Mouse (Mus musculus): ENCODE results near the gene Gnptab. TPM values are rescaled to one million over a fixed set of nuclear protein-coding genes. Genes with fewer than 3 reads are reported as not detected.

Gene Gnptab
- polyA plus RNA-seq (2015; fragmentation: Nextera tagmentation; extraction: Ambion mirVana) = 4.0 and 5.3 TPM in 2 replicates

- Histone ChIP-seq H3K36me3 (no peaks in the 10 kb centered on the region), H3K4me1 (replicated peaks) (peaks cover 46% of the 10 kb centered on the region), H3K27me3 (no peaks in the 10 kb centered on the region), H3K9me3 (replicated peaks) (no peaks in the 10 kb centered on the region), H3K4me3 (replicated peaks) (peak within 1 kb of the TSS; percentile 79), H3K9ac (peak within 1 kb of the TSS; percentile 82), H3K27ac (peak within 1 kb of the TSS; percentile 76), H3K4me2 (peak within 1 kb of the TSS; percentile 96)
- DNase-seq (peak; percentile 80), ATAC-seq (ENCODE audit: low read depth) (peak; percentile 88)
- whole genome bisulfite sequencing (ENCODE audit: insufficient replicate concordance) = under 1% methylated on average over 74 of the region's 87 CpGs
Measured at GRCm38 (mm10) chr10:88379013-88379885, at the start of gene Gnptab, which contains the start of gene Dram1. Gnptab (plus strand) TSS chr10:88379132. Dram1 (minus strand) TSS chr10:88379080.

DNA sequence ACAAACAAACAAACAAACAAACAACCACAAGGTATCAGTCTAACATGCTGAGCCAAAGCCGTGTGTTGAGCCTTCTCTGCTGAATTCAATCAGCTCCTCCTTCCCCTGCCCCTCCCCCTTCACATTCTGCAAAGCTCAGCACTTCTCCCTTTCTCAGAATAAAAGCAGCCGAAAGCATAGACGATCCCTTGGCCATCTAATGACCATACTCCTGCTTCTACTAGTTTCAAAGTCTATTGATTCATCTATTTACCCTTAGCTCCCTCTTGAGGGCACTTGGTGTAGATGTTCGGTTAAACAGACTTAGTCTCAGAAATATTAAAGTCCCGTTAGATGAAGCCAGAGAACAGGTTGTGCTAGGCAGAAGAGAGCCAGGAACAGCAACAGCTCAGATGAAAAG, 48.2 kb upstream of the Gnptab start:
- H3K27me3 ChIP-seq = no peaks in the 10 kb centered on the region
- no peak for DNase-seq
- H3K36me3 ChIP-seq = no peaks in the 10 kb centered on the region
- H3K4me2 ChIP-seq = no peak overlapping the region
- H3K9ac ChIP-seq = no peak overlapping the region
- no peak overlapping the region for H3K27ac ChIP-seq
- no peaks in the 10 kb centered on the region for H3K4me1 ChIP-seq (replicated peaks)
- ATAC-seq (ENCODE audit: low read depth) = no peak
- no peak overlapping the region for H3K4me3 ChIP-seq (replicated peaks)
- WGBS (ENCODE audit: insufficient replicate concordance) = 24% methylated on average over 5 of the region's 5 CpGs
- H3K9me3 ChIP-seq (replicated peaks) = no peaks in the 10 kb centered on the region

GRCm38 (mm10) chr10:88340660-88341059, 38.3 kb upstream of the Gnptab start:
- no peak for ATAC-seq (ENCODE audit: low read depth)
- DNase-seq = no peak
- Histone ChIP-seq H3K4me2 (no peak overlapping the region), H3K4me1 (replicated peaks) (no peaks in the 10 kb centered on the region), H3K4me3 (replicated peaks) (no peak overlapping the region), H3K9ac (no peak overlapping the region), H3K9me3 (replicated peaks) (no peaks in the 10 kb centered on the region), H3K27me3 (no peaks in the 10 kb centered on the region), H3K36me3 (no peaks in the 10 kb centered on the region), H3K27ac (no peak overlapping the region)
- WGBS (ENCODE audit: insufficient replicate concordance) = 67% methylated on average over 9 of the region's 9 CpGs

DNA sequence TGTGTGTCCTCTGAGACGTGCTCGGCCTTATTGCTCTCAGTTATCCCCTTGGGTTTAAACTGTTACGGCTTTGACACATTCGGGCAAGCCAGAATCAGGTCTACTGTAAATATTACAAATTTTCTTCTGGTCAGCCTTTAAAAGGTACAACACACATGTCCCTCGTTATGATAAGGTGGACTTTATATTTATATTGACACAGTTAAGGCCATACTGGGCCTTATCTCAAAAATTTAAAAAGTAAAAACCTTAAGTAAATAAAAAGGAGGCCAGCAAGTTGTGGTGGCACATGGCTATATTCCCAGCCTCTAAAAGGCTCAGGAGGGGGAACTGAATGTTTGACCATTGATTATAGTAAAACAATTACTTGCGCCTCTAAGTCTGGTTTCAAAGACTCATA, 37.6 kb upstream of the Gnptab start:
- H3K4me3 ChIP-seq (replicated peaks) = no peak overlapping the region

DNA sequence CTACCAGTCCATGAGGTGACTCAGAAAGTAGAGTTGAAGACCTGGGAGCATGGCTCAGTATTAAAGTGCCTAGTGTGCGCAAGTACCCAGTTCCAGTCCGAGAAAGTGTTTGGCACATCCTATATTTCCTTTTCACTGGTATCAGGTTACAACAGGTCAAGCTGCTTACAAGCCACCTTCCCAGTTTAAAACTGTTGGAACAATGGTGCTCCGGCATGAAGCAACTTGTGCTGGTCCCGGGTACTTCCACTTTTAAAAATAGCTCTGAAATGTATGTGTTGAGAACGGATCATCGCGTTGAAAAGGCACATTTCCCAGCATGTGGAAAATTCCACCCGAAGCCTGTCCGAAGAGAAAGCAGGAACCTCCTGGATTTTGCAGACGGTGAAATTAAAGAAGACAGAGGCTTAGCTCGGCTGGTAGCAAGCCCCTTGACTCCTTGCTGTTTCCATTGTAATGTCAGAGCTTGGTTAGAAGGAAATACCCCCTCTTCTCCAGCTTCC, 33.0 kb upstream of the Gnptab start:
- Histone ChIP-seq H3K4me1 (replicated peaks) (no peaks in the 10 kb centered on the region), H3K4me3 (replicated peaks) (no peak overlapping the region), H3K4me2 (no peak overlapping the region), H3K36me3 (no peaks in the 10 kb centered on the region), H3K9ac (no peak overlapping the region), H3K27ac (no peak overlapping the region), H3K27me3 (no peaks in the 10 kb centered on the region), H3K9me3 (replicated peaks) (no peaks in the 10 kb centered on the region)
- no peak for DNase-seq
- 31% methylated on average over 11 of the region's 11 CpGs for WGBS (ENCODE audit: insufficient replicate concordance)
- no peak for ATAC-seq (ENCODE audit: low read depth)

More for the DNA sequence above, 37.6 kb upstream of the Gnptab start:
- H3K9ac ChIP-seq = no peak overlapping the region
- DNase-seq (no peak), ATAC-seq (ENCODE audit: low read depth) (no peak)
- no peaks in the 10 kb centered on the region for H3K9me3 ChIP-seq (replicated peaks)
- no peak overlapping the region for H3K4me2 ChIP-seq
- H3K27me3 ChIP-seq = no peaks in the 10 kb centered on the region
- H3K27ac ChIP-seq = no peak overlapping the region
- no peaks in the 10 kb centered on the region for H3K4me1 ChIP-seq (replicated peaks)
- H3K36me3 ChIP-seq = no peaks in the 10 kb centered on the region
- 68% methylated on average over 6 of the region's 6 CpGs for WGBS (ENCODE audit: insufficient replicate concordance)

- Histone ChIP-seq H3K4me2 (no peak overlapping the region), H3K27ac (no peak overlapping the region), H3K4me1 (replicated peaks) (peaks cover 5% of the 10 kb centered on the region; the same call in 1 of the 2 replicates), H3K9me3 (replicated peaks) (no peaks in the 10 kb centered on the region), H3K27me3 (no peaks in the 10 kb centered on the region), H3K4me3 (replicated peaks) (no peak overlapping the region), H3K36me3 (no peaks in the 10 kb centered on the region), H3K9ac (no peak overlapping the region)
- 54% methylated on average over 12 of the region's 12 CpGs for WGBS (ENCODE audit: insufficient replicate concordance)
- ATAC-seq (ENCODE audit: low read depth) (no peak), DNase-seq (no peak)
Measured at GRCm38 (mm10) chr10:88346454-88347245, 32.3 kb upstream of the Gnptab start.

DNA sequence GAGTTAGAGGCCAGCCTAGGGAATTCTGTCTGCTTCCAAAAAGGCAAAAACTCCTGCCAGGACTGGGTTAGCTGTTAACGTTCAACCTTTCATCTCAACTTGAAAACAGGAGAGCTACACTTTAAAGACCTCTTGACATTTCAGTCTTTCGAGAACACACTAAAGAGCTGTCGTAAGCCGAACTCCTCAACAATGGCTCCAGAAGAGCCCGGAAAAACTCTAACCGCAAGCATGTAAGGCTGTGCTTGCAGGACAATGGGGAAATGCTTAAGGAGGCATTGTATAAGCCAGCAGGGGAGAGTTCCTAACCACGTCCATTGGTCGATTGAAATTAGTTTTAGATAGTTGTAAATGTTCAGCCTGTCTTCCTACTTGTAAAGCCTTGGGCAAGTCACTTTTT, 29.1 kb upstream of the Gnptab start:
- H3K27me3 ChIP-seq = no peaks in the 10 kb centered on the region
- no peaks in the 10 kb centered on the region for H3K9me3 ChIP-seq (replicated peaks)
- H3K4me3 ChIP-seq (replicated peaks) = no peak overlapping the region
- WGBS (ENCODE audit: insufficient replicate concordance) = 33% methylated on average over 8 of the region's 8 CpGs
- no peak overlapping the region for H3K9ac ChIP-seq
- peaks cover 7% of the 10 kb centered on the region; the same call in 1 of the 2 replicates for H3K4me1 ChIP-seq (replicated peaks)
- ATAC-seq (ENCODE audit: low read depth) (no peak), DNase-seq (no peak)
- no peak overlapping the region for H3K4me2 ChIP-seq
- H3K27ac ChIP-seq = no peak overlapping the region
- no peaks in the 10 kb centered on the region for H3K36me3 ChIP-seq

DNA sequence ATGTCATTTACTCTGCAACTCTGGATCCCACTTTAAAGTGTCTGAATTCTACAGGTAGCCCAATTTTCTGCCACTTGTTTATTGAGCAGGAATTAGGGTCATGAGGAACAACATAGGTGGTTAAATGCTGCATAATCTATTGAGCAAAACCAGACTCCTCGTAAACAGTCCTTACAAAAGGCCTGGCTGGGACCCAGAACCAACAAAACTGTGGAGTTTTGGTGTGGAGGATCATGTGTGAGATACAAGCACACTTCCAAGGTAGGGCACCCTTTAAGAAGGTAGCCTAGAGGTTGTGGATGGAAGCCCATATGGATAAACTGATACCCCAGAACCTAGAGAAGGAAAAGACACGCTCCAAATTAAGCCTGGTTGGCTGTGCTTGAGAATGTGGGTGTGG, 28.2 kb upstream of the Gnptab start:
- DNase-seq = no peak
- no peak overlapping the region for H3K9ac ChIP-seq

GRCm38 (mm10) chr10:88351411-88352103, 27.4 kb upstream of the Gnptab start:
- Histone ChIP-seq H3K9ac (no peak overlapping the region), H3K36me3 (no peaks in the 10 kb centered on the region), H3K27ac (no peak overlapping the region), H3K4me3 (replicated peaks) (no peak overlapping the region), H3K4me2 (no peak overlapping the region), H3K4me1 (replicated peaks) (peaks cover 7% of the 10 kb centered on the region), H3K27me3 (peaks cover 8% of the 10 kb centered on the region), H3K9me3 (replicated peaks) (no peaks in the 10 kb centered on the region)
- DNase-seq (no peak), ATAC-seq (ENCODE audit: low read depth) (no peak)
- WGBS (ENCODE audit: insufficient replicate concordance) = 25% methylated on average over 5 of the region's 5 CpGs

More for the DNA sequence above, 28.2 kb upstream of the Gnptab start:
- H3K4me1 ChIP-seq (replicated peaks) = peaks cover 7% of the 10 kb centered on the region; the same call in 1 of the 2 replicates
- 77% methylated on average over 2 of the region's 2 CpGs for WGBS (ENCODE audit: insufficient replicate concordance)
- no peak overlapping the region for H3K4me2 ChIP-seq
- H3K36me3 ChIP-seq = no peaks in the 10 kb centered on the region
- H3K4me3 ChIP-seq (replicated peaks) = no peak overlapping the region
- no peak overlapping the region for H3K27ac ChIP-seq
- H3K9me3 ChIP-seq (replicated peaks) = no peaks in the 10 kb centered on the region
- H3K27me3 ChIP-seq = no peaks in the 10 kb centered on the region
- ATAC-seq (ENCODE audit: low read depth) = no peak

- H3K4me2 ChIP-seq = no peak overlapping the region
- H3K9me3 ChIP-seq (replicated peaks) = no peaks in the 10 kb centered on the region
- no peak overlapping the region for H3K9ac ChIP-seq
- no peak overlapping the region for H3K27ac ChIP-seq
- 16% methylated on average over 2 of the region's 2 CpGs for WGBS (ENCODE audit: insufficient replicate concordance)
- peaks cover 15% of the 10 kb centered on the region for H3K4me1 ChIP-seq (replicated peaks)
- DNase-seq (no peak), ATAC-seq (ENCODE audit: low read depth) (no peak)
- no peak overlapping the region for H3K4me3 ChIP-seq (replicated peaks)
- no peaks in the 10 kb centered on the region for H3K36me3 ChIP-seq
- peaks cover 18% of the 10 kb centered on the region for H3K27me3 ChIP-seq
Measured at GRCm38 (mm10) chr10:88352549-88352948, 26.4 kb upstream of the Gnptab start.

GRCm38 (mm10) chr10:88354599-88354998, 24.3 kb upstream of the Gnptab start:
- H3K9me3 ChIP-seq (replicated peaks) = no peaks in the 10 kb centered on the region
- ATAC-seq (ENCODE audit: low read depth) = no peak
- no peaks in the 10 kb centered on the region for H3K36me3 ChIP-seq
- no peak for DNase-seq
- no peak overlapping the region for H3K9ac ChIP-seq
- no peak overlapping the region for H3K4me3 ChIP-seq (replicated peaks)
- no peak overlapping the region for H3K4me2 ChIP-seq
- WGBS (ENCODE audit: insufficient replicate concordance) = 59% methylated on average over 5 of the region's 5 CpGs
- peaks cover 15% of the 10 kb centered on the region for H3K4me1 ChIP-seq (replicated peaks)
- peaks cover 23% of the 10 kb centered on the region for H3K27me3 ChIP-seq
- no peak overlapping the region for H3K27ac ChIP-seq
